Mouse (Mus musculus) layer of hippocampus, adult 11-12 months (tissue): ENCODE results near the gene Olfr514.

ENCODE experiments used
- DNase-seq: peaks from one replicate; pipeline ENCODE4 v3.0.0; 2022; ENCODE audit warnings: low spot score

Olfr514 gene

DNA sequence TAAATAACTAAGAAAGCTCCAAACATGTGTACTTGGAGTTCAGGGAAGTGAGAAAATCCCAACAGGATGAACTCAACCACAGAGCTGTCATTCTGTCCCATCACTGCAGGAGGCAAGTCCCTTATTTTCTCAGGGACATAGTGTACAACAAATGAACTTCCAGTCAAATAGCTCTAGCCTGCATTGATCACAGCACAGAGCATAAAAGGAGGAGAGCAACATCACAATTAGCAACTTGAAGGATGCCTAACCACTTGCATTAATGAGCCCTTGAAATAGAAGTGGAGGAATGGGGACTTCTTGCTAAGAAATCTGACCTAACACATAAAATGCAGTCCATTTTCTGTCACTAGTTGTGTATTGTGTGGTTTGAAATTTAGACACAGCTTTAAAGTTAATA lies at the start of gene Olfr514:
Gene Olfr514, minus strand, starts transcription at position 101 of the 400 bp plus-strand sequence.
- no peak for DNase-seq

DNA sequence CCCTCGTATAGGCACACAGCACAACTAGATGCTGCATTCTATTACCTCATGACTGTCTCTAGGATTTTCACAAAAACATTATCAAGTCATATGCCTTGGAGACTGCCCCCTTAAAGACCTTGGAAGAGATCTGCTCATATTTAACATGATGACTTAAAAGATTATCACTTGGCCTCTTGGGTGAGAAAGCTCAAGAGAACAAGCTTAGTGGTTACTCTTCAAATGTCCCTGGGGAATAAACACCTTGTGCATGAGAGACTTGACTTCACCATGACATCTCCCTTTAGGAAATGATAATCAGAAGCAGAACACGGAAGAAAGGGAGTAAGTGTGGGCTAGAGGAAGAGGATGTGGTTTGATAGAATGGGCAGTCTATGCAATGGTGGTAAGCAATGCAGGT lies 46.5 kb upstream of the Olfr514 start, which contains the start of gene Olfr517:
Gene Olfr517, minus strand, starts transcription at position 101 of the 400 bp plus-strand sequence.
- no peak for DNase-seq

DNA sequence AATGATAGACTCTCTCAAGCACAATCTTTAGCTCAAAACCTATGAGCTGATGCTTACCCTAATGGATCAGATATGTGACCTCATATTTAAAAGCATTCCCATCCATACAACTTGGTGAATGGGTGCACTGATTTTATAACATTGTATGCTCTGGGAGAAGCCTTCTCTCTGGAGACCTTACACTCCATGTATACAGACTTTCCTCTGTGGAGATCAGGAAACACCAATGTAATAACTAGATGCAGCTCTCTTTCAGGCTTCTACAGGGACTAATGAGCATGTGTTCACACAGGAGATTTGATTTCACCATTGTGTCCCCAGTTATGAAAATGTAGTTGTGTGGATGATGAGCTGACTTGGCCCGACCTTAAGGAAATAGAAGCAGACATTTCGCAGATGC lies 24.6 kb upstream of the Olfr514 start, which contains the start of gene Olfr516:
Gene Olfr516, minus strand, starts transcription at position 101 of the 400 bp plus-strand sequence.
- DNase-seq: no peak

DNA sequence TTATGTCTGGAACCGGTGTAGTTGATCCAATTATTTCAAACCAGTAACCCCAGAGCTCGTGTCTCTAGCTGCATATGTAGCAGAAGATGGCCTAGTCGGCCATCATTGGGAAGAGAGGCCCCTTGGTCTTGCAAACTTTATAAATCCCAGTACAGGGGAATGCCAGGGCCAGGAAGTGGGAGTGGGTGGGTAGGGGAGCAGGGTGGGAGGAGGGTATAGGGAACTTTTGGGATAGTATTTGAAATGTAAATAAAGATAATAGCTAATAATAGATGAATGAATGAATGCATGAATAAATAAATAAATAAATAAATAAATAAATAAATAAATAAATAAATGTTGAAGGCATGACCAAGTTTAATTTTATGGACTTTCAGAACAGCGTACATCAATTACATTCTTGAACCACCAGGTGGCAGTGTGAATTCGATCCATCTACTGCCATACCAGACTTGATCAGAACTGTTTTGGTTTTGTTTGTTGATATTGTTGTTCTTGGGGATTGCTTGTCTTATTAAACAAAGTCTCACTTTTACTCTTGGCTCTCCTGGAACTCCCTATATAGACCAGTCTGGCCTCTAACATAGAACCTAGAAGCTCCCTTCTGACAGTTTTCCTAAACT lies 11.1 kb downstream of the Olfr514 start:
- DNase-seq: peak; percentile 19

DNA sequence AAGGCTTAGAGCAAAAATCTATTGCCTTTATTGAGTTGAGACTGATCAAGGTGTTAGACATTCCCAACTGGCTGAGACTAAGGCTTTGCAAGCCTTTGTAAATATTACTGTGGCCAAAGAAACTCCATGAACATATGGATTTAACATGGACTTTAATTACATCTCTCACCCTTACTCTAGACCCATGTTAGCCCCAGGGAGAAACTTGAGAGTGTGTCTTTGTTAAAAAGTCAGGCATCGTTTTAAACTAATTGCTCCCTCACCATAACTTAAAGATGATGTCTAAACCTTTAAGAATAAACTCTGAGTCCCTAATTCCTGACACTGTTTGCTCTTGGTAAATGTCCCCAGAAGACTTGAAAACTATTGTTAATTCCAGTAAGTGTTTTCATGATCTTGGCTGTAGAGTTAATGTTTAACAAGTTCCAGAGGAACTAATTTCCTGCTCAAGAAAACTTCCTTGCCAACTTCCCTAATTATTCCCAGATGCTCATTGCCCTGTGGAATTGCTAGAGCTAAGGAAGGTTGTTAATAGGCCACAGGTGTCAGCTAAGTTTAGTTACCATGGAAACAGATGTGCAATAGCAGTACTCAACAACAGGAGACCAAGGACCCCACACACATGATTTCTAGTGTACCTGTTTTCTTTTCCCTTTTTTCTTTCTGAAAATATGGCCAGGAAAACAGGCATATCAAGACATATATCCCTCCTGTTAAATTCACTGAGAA lies 28.4 kb downstream of the Olfr514 start:
- DNase-seq: no peak
